Mouse (Mus musculus): Measurements from ENCODE around the gene Gm6217. TPM values are rescaled to one million over a fixed set of nuclear protein-coding genes. Genes with fewer than 3 reads are reported as not detected.

Gene Gm6217
- polyA plus RNA-seq (2014; fragmentation: Illumina TruSeq; extraction: RNeasy Lipid Tissue Mini Kit (QIAGEN cat#74804); ENCODE audit: low read depth, low replicate concordance): not detected

GRCm38 (mm10) chr1:82931326-82931725, at the start of gene Gm6217:
TSS of gene Gm6217 (minus strand) at chr1:82931399.

GRCm38 (mm10) chr1:82959870-82960385, 28.7 kb upstream of the Gm6217 start, which contains the start of gene Gm47955:
TSS of gene Gm47955 (plus strand) at chr1:82960286.

GRCm38 (mm10) chr1:82955913-82956312, 24.7 kb upstream of the Gm6217 start, which contains the start of gene Gm7544:
TSS of gene Gm7544 (minus strand) at chr1:82956013.

DNA sequence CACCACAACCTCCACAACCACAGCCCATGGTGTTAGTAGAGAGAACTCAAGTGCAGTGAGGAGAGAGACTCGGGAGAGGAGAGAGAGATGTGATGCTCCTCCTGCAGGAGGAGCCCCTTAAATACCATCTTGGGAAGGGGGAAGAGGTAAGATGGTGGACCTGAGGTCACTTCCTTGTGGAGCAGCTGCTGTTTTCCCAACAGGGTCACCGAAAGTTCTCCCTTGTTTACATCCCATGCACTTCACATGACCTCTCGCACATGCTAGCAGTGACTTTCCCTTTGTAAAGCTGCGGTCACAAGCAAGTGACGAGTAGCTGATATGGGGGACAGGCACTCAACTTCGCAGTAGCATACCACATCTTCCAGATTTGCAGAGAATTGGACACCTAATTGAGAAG, 12.1 kb upstream of the Gm6217 start, which contains the start of gene A030003K21Rik:
Gene A030003K21Rik, minus strand, starts transcription at position 94 of the 400 bp plus-strand sequence.

DNA sequence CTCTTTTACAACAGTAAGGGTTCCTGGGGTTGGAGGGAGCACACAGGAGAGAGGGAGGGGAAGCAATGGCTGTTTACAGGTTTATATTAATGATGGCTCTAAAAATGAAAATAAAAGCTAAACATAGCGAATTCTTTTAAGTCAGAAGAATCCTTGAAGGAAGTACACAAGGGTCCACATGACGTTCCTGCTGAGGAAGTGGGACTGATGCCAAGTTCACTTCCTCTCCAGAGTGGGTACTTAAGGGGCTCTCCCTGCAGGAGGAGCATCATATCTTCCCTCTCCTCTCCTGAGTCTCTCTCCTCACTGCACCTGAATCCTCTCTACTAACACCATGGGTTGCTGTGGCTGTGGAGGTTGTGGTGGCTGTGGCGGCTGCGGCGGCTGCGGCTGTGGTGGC, 6.5 kb downstream of the Gm6217 start, which contains the start of gene A030014E15Rik:
Gene A030014E15Rik, plus strand, starts transcription at position 268 of the 400 bp plus-strand sequence.

DNA sequence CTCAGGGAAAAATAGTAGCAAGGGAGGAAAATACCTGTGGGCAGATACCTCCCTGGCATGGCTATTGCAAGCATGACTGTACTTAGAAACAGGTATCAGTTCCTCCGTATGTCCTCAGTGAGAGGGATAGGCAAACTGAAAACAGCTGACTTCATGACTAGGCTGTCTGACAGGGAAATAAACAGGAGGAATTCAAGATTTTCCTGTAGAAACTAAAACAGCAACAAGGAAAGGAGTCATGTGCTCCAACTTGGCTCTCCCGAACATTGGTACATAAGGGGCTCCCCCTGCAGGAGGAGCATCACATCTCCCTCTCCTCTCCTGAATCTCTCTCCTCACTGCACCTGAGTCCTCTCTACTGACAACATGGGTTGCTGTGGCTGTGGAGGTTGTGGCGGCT, 18.2 kb downstream of the Gm6217 start, which contains the start of gene A030005L19Rik:
Gene A030005L19Rik, plus strand, starts transcription at position 301 of the 400 bp plus-strand sequence.

Other genes starting within 250 kb of the Gm6217 start
- 614 TPM for gene Mff, start 206.5 kb downstream of the Gm6217 start, polyA plus RNA-seq (2014; fragmentation: Illumina TruSeq; extraction: RNeasy Lipid Tissue Mini Kit (QIAGEN cat#74804); ENCODE audit: low read depth, low replicate concordance)
- gene Tm4sf20, start 162.9 kb downstream of the Gm6217 start, polyA plus RNA-seq (2014; fragmentation: Illumina TruSeq; extraction: RNeasy Lipid Tissue Mini Kit (QIAGEN cat#74804); ENCODE audit: low read depth, low replicate concordance): 0.22 TPM
- gene Gm47791, start 160.2 kb downstream of the Gm6217 start, polyA plus RNA-seq (2014; fragmentation: Illumina TruSeq; extraction: RNeasy Lipid Tissue Mini Kit (QIAGEN cat#74804); ENCODE audit: low read depth, low replicate concordance): not detected
- 189 TPM for gene Agfg1, start 91.9 kb downstream of the Gm6217 start, polyA plus RNA-seq (2014; fragmentation: Illumina TruSeq; extraction: RNeasy Lipid Tissue Mini Kit (QIAGEN cat#74804); ENCODE audit: low read depth, low replicate concordance)
- gene A030005L19Rik, start 18.1 kb downstream of the Gm6217 start, polyA plus RNA-seq (2014; fragmentation: Illumina TruSeq; extraction: RNeasy Lipid Tissue Mini Kit (QIAGEN cat#74804); ENCODE audit: low read depth, low replicate concordance): 0.87 TPM
- gene A030014E15Rik, start 6.5 kb downstream of the Gm6217 start, polyA plus RNA-seq (2014; fragmentation: Illumina TruSeq; extraction: RNeasy Lipid Tissue Mini Kit (QIAGEN cat#74804); ENCODE audit: low read depth, low replicate concordance): not detected
- not detected for gene A030003K21Rik, start 12.0 kb upstream of the Gm6217 start, polyA plus RNA-seq (2014; fragmentation: Illumina TruSeq; extraction: RNeasy Lipid Tissue Mini Kit (QIAGEN cat#74804); ENCODE audit: low read depth, low replicate concordance)
- gene Gm7544, start 24.6 kb upstream of the Gm6217 start, polyA plus RNA-seq (2014; fragmentation: Illumina TruSeq; extraction: RNeasy Lipid Tissue Mini Kit (QIAGEN cat#74804); ENCODE audit: low read depth, low replicate concordance): not detected
- gene Gm47955, start 28.9 kb upstream of the Gm6217 start, polyA plus RNA-seq (2014; fragmentation: Illumina TruSeq; extraction: RNeasy Lipid Tissue Mini Kit (QIAGEN cat#74804); ENCODE audit: low read depth, low replicate concordance): not detected
- not detected for gene Gm47959, start 69.1 kb upstream of the Gm6217 start, polyA plus RNA-seq (2014; fragmentation: Illumina TruSeq; extraction: RNeasy Lipid Tissue Mini Kit (QIAGEN cat#74804); ENCODE audit: low read depth, low replicate concordance)
- 0.38 TPM for gene Slc19a3, start 107.0 kb upstream of the Gm6217 start, polyA plus RNA-seq (2014; fragmentation: Illumina TruSeq; extraction: RNeasy Lipid Tissue Mini Kit (QIAGEN cat#74804); ENCODE audit: low read depth, low replicate concordance)
- gene Krtap28-10, start 111.1 kb upstream of the Gm6217 start, polyA plus RNA-seq (2014; fragmentation: Illumina TruSeq; extraction: RNeasy Lipid Tissue Mini Kit (QIAGEN cat#74804); ENCODE audit: low read depth, low replicate concordance): not detected
- not detected for gene Gm47969, start 113.5 kb upstream of the Gm6217 start, polyA plus RNA-seq (2014; fragmentation: Illumina TruSeq; extraction: RNeasy Lipid Tissue Mini Kit (QIAGEN cat#74804); ENCODE audit: low read depth, low replicate concordance)
- gene A030005K14Rik, start 128.0 kb upstream of the Gm6217 start, polyA plus RNA-seq (2014; fragmentation: Illumina TruSeq; extraction: RNeasy Lipid Tissue Mini Kit (QIAGEN cat#74804); ENCODE audit: low read depth, low replicate concordance): not detected
- gene Krtap28-13, start 129.5 kb upstream of the Gm6217 start, polyA plus RNA-seq (2014; fragmentation: Illumina TruSeq; extraction: RNeasy Lipid Tissue Mini Kit (QIAGEN cat#74804); ENCODE audit: low read depth, low replicate concordance): not detected
- not detected for gene Ccl20, start 185.4 kb upstream of the Gm6217 start, polyA plus RNA-seq (2014; fragmentation: Illumina TruSeq; extraction: RNeasy Lipid Tissue Mini Kit (QIAGEN cat#74804); ENCODE audit: low read depth, low replicate concordance)
- gene Daw1, start 228.4 kb upstream of the Gm6217 start, polyA plus RNA-seq (2014; fragmentation: Illumina TruSeq; extraction: RNeasy Lipid Tissue Mini Kit (QIAGEN cat#74804); ENCODE audit: low read depth, low replicate concordance): 51.0 TPM

Data from testis, adult 10 weeks (tissue).